9 mouse cellular contexts compared by ENCODE assay signal in the genomic region with DNA sequence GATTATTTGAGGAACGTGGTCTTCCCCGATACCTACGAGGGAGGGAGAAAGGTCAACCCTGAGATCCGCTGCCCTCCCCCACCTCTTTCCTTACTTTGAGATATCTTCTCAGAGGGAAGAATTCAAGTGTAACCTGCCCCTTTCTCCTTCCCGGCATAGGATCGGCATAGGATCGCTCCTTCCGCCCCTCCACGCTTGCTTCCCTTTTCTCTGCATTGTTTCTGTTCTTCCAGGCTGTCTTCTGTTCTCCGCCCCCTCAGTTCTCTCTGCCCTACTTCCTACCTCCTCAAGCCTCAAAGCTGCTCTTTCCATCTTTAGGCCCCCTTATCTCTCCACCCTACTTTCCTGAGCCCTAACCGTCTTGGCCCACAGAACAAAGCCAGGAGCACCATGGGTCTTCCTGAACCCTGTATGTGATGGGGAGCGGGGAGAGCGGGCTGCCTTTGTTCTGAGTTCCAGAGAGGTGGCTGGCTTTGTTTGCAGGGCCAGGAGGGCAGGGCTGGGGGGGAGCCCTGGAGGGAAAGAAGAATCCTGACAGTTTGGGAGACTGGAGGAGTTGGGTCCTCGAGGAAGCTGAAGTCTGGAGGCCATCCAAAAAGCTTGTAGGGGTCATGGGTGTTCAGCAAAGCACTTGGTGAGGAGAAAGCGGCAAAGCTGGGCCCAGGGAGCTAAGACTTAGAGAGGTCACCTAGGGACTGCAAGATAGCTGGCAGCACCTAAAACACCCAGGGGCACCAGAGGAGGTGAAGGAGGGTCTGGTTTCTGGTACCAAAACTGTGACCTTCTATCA. TPM values are rescaled to one million over a fixed set of nuclear protein-coding genes. Genes with fewer than 3 reads are reported as not detected.
DNase-seq lines count a peak whose midpoint lies in the region; ATAC-seq and TF ChIP-seq lines count a peak whose summit lies in the region.
"Had no signal": no experiment of that assay in that cellular context is flagged by ENCODE, and none has a peak within 500 bp of the region (broad histone marks: within the 10 kb centered on the region; RNA-seq: fewer than 3 reads in every experiment).

No protein-coding gene starts in this region.

- H3K27ac ChIP-seq in liver, adult 2 months (replicated peaks; ENCODE audit: insufficient read depth, low read depth, low read length): peak overlapping the region; percentile 60
- peak overlapping the region; percentile 99 for H3K27ac ChIP-seq in heart, embryonic 13.5 days (replicated peaks)
- H3K27ac ChIP-seq in limb, embryonic 12.5 days: peak overlapping the region; percentile 97
- H3K27ac ChIP-seq in midbrain, embryonic 16.5 days (ENCODE audit: low read length): peak overlapping the region; percentile 91

- peaks cover 3% of the 10 kb centered on the region; the same call in 1 of the 2 replicates for H3K79me2 ChIP-seq in liver, adult 2 months (ENCODE audit: control insufficient read depth, insufficient read depth, low read length)

- peak overlapping the region; percentile 31 for H3K9ac ChIP-seq in liver, adult 2 months (ENCODE audit: low read depth, low read length)
- peak overlapping the region; percentile 98 for H3K9ac ChIP-seq in heart, embryonic 13.5 days
- H3K9ac ChIP-seq in limb, embryonic 12.5 days (replicated peaks): peak overlapping the region; percentile 97
- H3K9ac ChIP-seq in midbrain, embryonic 16.5 days (ENCODE audit: low read depth, low read length): peak overlapping the region; percentile 96

- H3K4me2 ChIP-seq in heart, embryonic 13.5 days: peak overlapping the region; percentile 73
- peak overlapping the region; percentile 96 for H3K4me2 ChIP-seq in limb, embryonic 12.5 days
- peak overlapping the region; percentile 94 for H3K4me2 ChIP-seq in midbrain, embryonic 16.5 days (ENCODE audit: low read length)

- H3K9me3 ChIP-seq in heart, embryonic 13.5 days: no peaks in the 10 kb centered on the region
- no peaks in the 10 kb centered on the region for H3K9me3 ChIP-seq in limb, embryonic 12.5 days
- no peaks in the 10 kb centered on the region for H3K9me3 ChIP-seq in midbrain, embryonic 16.5 days (replicated peaks; ENCODE audit: control insufficient read depth, low read length, poor library complexity, severe bottlenecking)

- no peak for TF ChIP-seq POLR2A in liver, adult 2 months (IDR thresholded peaks at IDR 0.05; ENCODE audit: extremely low read depth, insufficient read depth, low read length)

- peaks cover 8% of the 10 kb centered on the region for H3K4me1 ChIP-seq in liver, adult 2 months (ENCODE audit: control insufficient read depth, insufficient read depth, low read length)
- H3K4me1 ChIP-seq in heart, embryonic 13.5 days: peaks cover 82% of the 10 kb centered on the region
- peaks cover 42% of the 10 kb centered on the region for H3K4me1 ChIP-seq in limb, embryonic 12.5 days (replicated peaks)
- peaks cover 49% of the 10 kb centered on the region for H3K4me1 ChIP-seq in midbrain, embryonic 16.5 days (ENCODE audit: control insufficient read depth, insufficient read depth, low read length)

- no peak for ATAC-seq in heart, embryonic 13.5 days (ENCODE audit: extremely low read depth, insufficient number of reproducible peaks, low FRiP score, low TSS enrichment)
- no peak for ATAC-seq in limb, embryonic 12.5 days (ENCODE audit: insufficient number of reproducible peaks, insufficient read depth, low FRiP score, low TSS enrichment, low read depth)
- no peak; the same call in 1 of the 2 replicates for ATAC-seq in midbrain, embryonic 16.5 days

- H3K4me3 ChIP-seq in liver, adult 2 months (ENCODE audit: insufficient read depth, low read depth, low read length): peak overlapping the region; percentile 44
- H3K4me3 ChIP-seq in heart, embryonic 13.5 days: peak overlapping the region; percentile 93
- H3K4me3 ChIP-seq in limb, embryonic 12.5 days (replicated peaks): peak overlapping the region; percentile 87
- peak overlapping the region; percentile 93 for H3K4me3 ChIP-seq in midbrain, embryonic 16.5 days (ENCODE audit: low read depth, low read length)

- DNase-seq in liver, adult 2 months (ENCODE audit: extremely low read depth, low read depth, low spot score): no peak
- DNase-seq in liver: no peak
- peak; percentile 60 to 61 for DNase-seq in cerebellum, postnatal 14 days
- DNase-seq in urinary bladder, postnatal 25 days (ENCODE audit: low spot score): no peak
- DNase-seq in spleen, postnatal 4 days (ENCODE audit: low spot score in 2 of 2): no peak

- no peaks in the 10 kb centered on the region for H3K36me3 ChIP-seq in liver, adult 2 months (ENCODE audit: control insufficient read depth, insufficient read depth, low read length)
- H3K36me3 ChIP-seq in heart, embryonic 13.5 days: peaks cover 22% of the 10 kb centered on the region
- peaks cover 35% of the 10 kb centered on the region for H3K36me3 ChIP-seq in limb, embryonic 12.5 days
- no peaks in the 10 kb centered on the region for H3K36me3 ChIP-seq in midbrain, embryonic 16.5 days (ENCODE audit: control insufficient read depth, insufficient read depth, low read length)

- 57% methylated on average over 15 of the region's 15 CpGs for WGBS in liver, adult 2 months
- WGBS in heart, embryonic 13.5 days: 4% methylated on average over 15 of the region's 15 CpGs
- 5% methylated on average over 15 of the region's 15 CpGs for WGBS in limb, embryonic 12.5 days
- 0% methylated on average over 15 of the region's 15 CpGs for WGBS in midbrain, embryonic 16.5 days

- TF ChIP-seq CTCF in liver, adult 2 months (IDR thresholded peaks at IDR 0.05; ENCODE audit: low read depth, low read length): no peak

- H3K27me3 ChIP-seq in liver, adult 2 months (ENCODE audit: control insufficient read depth, insufficient read depth, low read length): 0 out of 2 replicates have a peak, but pooled peaks cover 7% of the 10 kb centered on the region
- H3K27me3 ChIP-seq in heart, embryonic 13.5 days (replicated peaks): no peaks in the 10 kb centered on the region
- H3K27me3 ChIP-seq in limb, embryonic 12.5 days: no peaks in the 10 kb centered on the region
- H3K27me3 ChIP-seq in midbrain, embryonic 16.5 days (ENCODE audit: control insufficient read depth, insufficient read depth, low read depth, low read length): no peaks in the 10 kb centered on the region

RNA-seq across cellular contexts. Expression of gene Arhgef2, which starts 17.8 kb away (rescaled TPM):
- total RNA-seq in liver, adult 2 months (2014; rRNA removed): 2.7 and 3.6 TPM in 2 replicates
- polyA plus RNA-seq in liver, adult 2 months (2012; rRNA removed): 3.6 and 4.9 TPM in 2 replicates
- polyA plus RNA-seq in heart, embryonic 13.5 days (2015; fragmentation: Nextera tagmentation; extraction: Ambion mirVana): 73.1 and 73.4 TPM in 2 replicates
- 122 and 123 TPM in 2 replicates for polyA plus RNA-seq in limb, embryonic 12.5 days (2016; fragmentation: Nextera tagmentation; extraction: Ambion mirVana)
- polyA plus RNA-seq in midbrain, embryonic 16.5 days (2015; fragmentation: Nextera tagmentation; extraction: Ambion mirVana): 104 and 131 TPM in 2 replicates

RNA-seq across cellular contexts. Expression of gene Rxfp4, which starts 29.4 kb away (rescaled TPM):
- total RNA-seq in liver, adult 2 months (2014; rRNA removed): not detected in 2 replicates
- polyA plus RNA-seq in liver, adult 2 months (2012; rRNA removed): not detected in 2 replicates
- polyA plus RNA-seq in heart, embryonic 13.5 days (2015; fragmentation: Nextera tagmentation; extraction: Ambion mirVana): not detected in 2 replicates
- not detected in 2 replicates for polyA plus RNA-seq in limb, embryonic 12.5 days (2016; fragmentation: Nextera tagmentation; extraction: Ambion mirVana)
- not detected in 2 replicates for polyA plus RNA-seq in midbrain, embryonic 16.5 days (2015; fragmentation: Nextera tagmentation; extraction: Ambion mirVana)
- polyA plus RNA-seq: testis, adult 2 months had no signal

RNA-seq across cellular contexts. Expression of gene Ssr2, which starts 47.9 kb away (rescaled TPM):
- total RNA-seq in liver, adult 2 months (2014; rRNA removed): 90.0 and 110 TPM in 2 replicates
- 155 and 176 TPM in 2 replicates for polyA plus RNA-seq in liver, adult 2 months (2012; rRNA removed)
- polyA plus RNA-seq in heart, embryonic 13.5 days (2015; fragmentation: Nextera tagmentation; extraction: Ambion mirVana): 173 and 202 TPM in 2 replicates
- 184 and 190 TPM in 2 replicates for polyA plus RNA-seq in limb, embryonic 12.5 days (2016; fragmentation: Nextera tagmentation; extraction: Ambion mirVana)
- polyA plus RNA-seq in midbrain, embryonic 16.5 days (2015; fragmentation: Nextera tagmentation; extraction: Ambion mirVana): 127 and 144 TPM in 2 replicates

Comparison
In these comparisons a context has a peak if more than half of its experiments do, and no peak if none do; other contexts are left out.
1. DNase-seq: peak in cerebellum, postnatal 14 days (2 of 2); none in liver, adult 2 months (single experiment), liver (single experiment), urinary bladder, postnatal 25 days (single experiment) and spleen, postnatal 4 days (0 of 2).
2. H3K9ac ChIP-seq: peak in every context shown above with its lines; median percentile 98 in heart, embryonic 13.5 days; 97 in limb, embryonic 12.5 days; 96 in midbrain, embryonic 16.5 days; 31 in liver, adult 2 months.
3. RNA of gene Arhgef2, which starts 17.8 kb away (polyA plus RNA-seq): 122 to 123 TPM in limb, embryonic 12.5 days, 104 to 131 TPM in midbrain, embryonic 16.5 days and 73.1 to 73.4 TPM in heart, embryonic 13.5 days; 3.6 to 4.9 TPM in liver, adult 2 months; every median in the first group is over 10 times any median in the second.
4. Peak in every context shown above with its lines, with median percentiles within 50 percentile points of each other: H3K27ac ChIP-seq, H3K4me3 ChIP-seq and H3K4me2 ChIP-seq.